Mouse (Mus musculus) C2C12 (cell line): ENCODE data around the gene Plxna4. TPM values are rescaled to one million over a fixed set of nuclear protein-coding genes. Genes with fewer than 3 reads are reported as not detected.

Experiments
- H3K27me3 ChIP-seq: one replicate; pipeline ENCODE4 v1.6.1; 2011; ENCODE audit not compliant: control insufficient read depth, insufficient read depth, insufficient read length
- H3K36me3 ChIP-seq: one replicate; pipeline ENCODE4 v1.6.1; 2011; ENCODE audit not compliant: control insufficient read depth, insufficient read depth
- H3K4me3 ChIP-seq: one replicate; pipeline ENCODE4 v1.5.1; 2011; ENCODE audit warnings: mild to moderate bottlenecking, control low read depth; ENCODE audit not compliant: poor library complexity, insufficient read depth, severe bottlenecking
- H3K79me2 ChIP-seq: one replicate; pipeline ENCODE4 v1.6.1; 2011; ENCODE audit not compliant: control insufficient read depth, insufficient read depth
- H3K79me3 ChIP-seq: one replicate; pipeline ENCODE4 v1.6.1; 2011; ENCODE audit warnings: low read depth, control low read depth
- H3ac ChIP-seq: one replicate; pipeline ENCODE3; 2011; ENCODE audit warnings: low read depth; ENCODE audit not compliant: control insufficient read depth, insufficient read length
- CEBPB ChIP-seq: IDR thresholded peaks from one replicate; pipeline ENCODE4 v1.6.1; 2011; ENCODE audit warnings: low read depth, mild to moderate bottlenecking, control low read depth, moderate library complexity
- CTCF ChIP-seq: IDR thresholded peaks from one replicate; pipeline ENCODE4 v1.5.1; 2011; ENCODE audit not compliant: control insufficient read depth, insufficient read depth, insufficient read length
- FOSL1 ChIP-seq: IDR thresholded peaks from one replicate; pipeline ENCODE4 v1.8.0; 2011; ENCODE audit warnings: mild to moderate bottlenecking, low read length; ENCODE audit not compliant: poor library complexity, insufficient read depth, severe bottlenecking
- MAX ChIP-seq: IDR thresholded peaks from one replicate; pipeline ENCODE4 v1.6.1; 2011; ENCODE audit warnings: mild to moderate bottlenecking, control low read depth
- MYOD1 ChIP-seq: IDR thresholded peaks from one replicate; pipeline ENCODE4 v1.6.1; 2011; ENCODE audit warnings: low read depth; ENCODE audit not compliant: control insufficient read depth, insufficient read length
- MYOG ChIP-seq: IDR thresholded peaks from one replicate; pipeline ENCODE4 v1.6.1; 2011; ENCODE audit not compliant: control insufficient read depth, insufficient read length; ENCODE audit errors: extremely low read depth
- USF1 ChIP-seq: IDR thresholded peaks from one replicate; pipeline ENCODE4 v1.6.1; 2011; ENCODE audit warnings: low read depth, mild to moderate bottlenecking, control low read depth, moderate library complexity
- polyA plus RNA-seq: library from polyadenylated mRNA; unstranded; fragments of >200 nt; fragmentation: generic; extraction: Trizol; gene quantifications from one replicate; pipeline ENCODE4 v1.2.1, GENCODE M21; 2012; ENCODE audit warnings: missing spikeins

The Plxna4 gene
- polyA plus RNA-seq, 1 experiment: 0.19 TPM

DNA sequence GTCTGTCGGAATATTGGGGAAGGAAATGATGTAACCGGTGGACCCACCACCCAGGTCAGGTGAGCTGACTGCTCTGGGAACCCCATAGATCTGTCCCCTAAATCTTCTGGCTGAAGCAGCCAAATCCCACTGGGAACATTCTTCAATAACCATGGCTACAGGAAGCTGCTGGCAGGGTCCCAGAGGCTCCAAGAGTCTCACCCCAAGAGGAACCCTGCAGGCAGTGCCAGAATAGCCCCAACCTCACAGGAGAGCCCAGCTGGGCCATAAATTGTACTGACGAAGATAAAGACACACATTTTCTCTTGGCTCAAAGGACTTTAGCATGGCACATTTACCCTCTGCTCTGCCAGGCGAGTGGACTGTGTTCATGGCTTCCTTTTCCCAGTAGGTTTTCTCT lies 232.4 kb downstream of the Plxna4 start:
- no peaks in the 10 kb centered on the region for H3K27me3 ChIP-seq
- no peaks in the 10 kb centered on the region for H3K79me2 ChIP-seq
- TF ChIP-seq CTCF (no peak), FOSL1 (no peak), CEBPB (no peak), MYOG (no peak), MYOD1 (no peak), USF1 (no peak), MAX (no peak)
- no peak overlapping the region for H3ac ChIP-seq
- H3K79me3 ChIP-seq: no peaks in the 10 kb centered on the region
- H3K4me3 ChIP-seq: no peak overlapping the region
- no peaks in the 10 kb centered on the region for H3K36me3 ChIP-seq

DNA sequence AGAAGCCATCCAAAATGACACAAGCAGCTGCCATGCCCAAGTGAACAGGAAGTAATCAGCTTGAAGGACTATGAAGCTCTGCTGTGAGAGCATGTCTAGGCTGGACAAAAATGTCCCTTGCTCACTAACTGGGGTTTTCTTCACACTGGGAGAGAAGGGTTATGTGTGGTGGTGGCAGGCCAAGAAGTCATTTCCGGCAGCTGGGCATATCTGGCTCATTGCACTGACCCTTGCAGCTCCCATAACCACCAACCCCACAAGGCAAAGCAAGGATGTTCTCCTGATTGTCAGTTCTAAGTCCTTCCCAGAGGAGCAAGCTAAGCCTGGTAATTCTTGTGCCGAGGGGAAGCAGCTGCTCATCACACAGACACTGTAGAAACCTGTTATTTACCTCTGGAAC lies 239.0 kb downstream of the Plxna4 start:
- TF ChIP-seq MAX (no peak), FOSL1 (no peak), MYOD1 (no peak), USF1 (no peak), MYOG (no peak), CTCF (no peak), CEBPB (no peak)

GRCm38 (mm10) chr6:32348126-32348525 lies 239.9 kb downstream of the Plxna4 start:
- H3ac ChIP-seq: no peak overlapping the region
- TF ChIP-seq CEBPB (no peak), MYOD1 (no peak), FOSL1 (no peak), MAX (no peak), MYOG (no peak), CTCF (no peak)
- H3K36me3 ChIP-seq: no peaks in the 10 kb centered on the region
- H3K27me3 ChIP-seq: no peaks in the 10 kb centered on the region
- no peaks in the 10 kb centered on the region for H3K79me3 ChIP-seq
- H3K79me2 ChIP-seq: no peaks in the 10 kb centered on the region
- H3K4me3 ChIP-seq: no peak overlapping the region

More for the DNA sequence above, 239.0 kb downstream of the Plxna4 start:
- no peak overlapping the region for H3K4me3 ChIP-seq
- H3K27me3 ChIP-seq: no peaks in the 10 kb centered on the region
- H3K36me3 ChIP-seq: no peaks in the 10 kb centered on the region
- no peaks in the 10 kb centered on the region for H3K79me3 ChIP-seq
- no peak overlapping the region for H3ac ChIP-seq
- H3K79me2 ChIP-seq: no peaks in the 10 kb centered on the region

DNA sequence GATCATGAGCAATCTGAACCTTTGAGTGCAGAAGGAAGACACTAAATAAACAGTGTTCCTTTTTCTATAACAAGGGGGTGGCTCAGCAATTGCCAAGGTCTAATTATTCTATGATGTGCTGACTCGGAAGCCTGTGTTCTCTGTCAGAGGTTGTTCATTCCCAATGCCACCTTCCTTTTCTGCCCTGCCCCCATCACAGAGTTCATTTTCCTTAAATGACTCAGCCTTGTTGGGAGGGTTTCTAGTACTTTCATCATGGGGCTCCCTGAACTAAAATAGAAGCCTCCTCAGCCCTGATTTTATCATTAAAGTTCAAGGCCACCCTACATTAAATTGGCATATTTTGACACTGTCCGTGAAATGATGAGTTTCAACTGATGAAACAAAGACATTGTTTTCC lies 242.0 kb downstream of the Plxna4 start:
- H3ac ChIP-seq: no peak overlapping the region
- H3K4me3 ChIP-seq: no peak overlapping the region
- H3K36me3 ChIP-seq: no peaks in the 10 kb centered on the region
- no peak for TF ChIP-seq CEBPB
- no peak for TF ChIP-seq CTCF
- TF ChIP-seq FOSL1: no peak
- no peak for TF ChIP-seq MYOG
- TF ChIP-seq MYOD1: no peak
- TF ChIP-seq USF1: no peak
- TF ChIP-seq MAX: no peak
- no peaks in the 10 kb centered on the region for H3K27me3 ChIP-seq
- H3K79me3 ChIP-seq: no peaks in the 10 kb centered on the region
- H3K79me2 ChIP-seq: no peaks in the 10 kb centered on the region

GRCm38 (mm10) chr6:32342727-32343126 lies 245.3 kb downstream of the Plxna4 start:
- Histone ChIP-seq H3K79me3 (no peaks in the 10 kb centered on the region), H3ac (no peak overlapping the region), H3K79me2 (no peaks in the 10 kb centered on the region), H3K4me3 (no peak overlapping the region), H3K36me3 (no peaks in the 10 kb centered on the region), H3K27me3 (no peaks in the 10 kb centered on the region)
- TF ChIP-seq USF1 (no peak), MAX (no peak), CTCF (no peak), MYOG (no peak), MYOD1 (no peak), CEBPB (no peak), FOSL1 (no peak)

DNA sequence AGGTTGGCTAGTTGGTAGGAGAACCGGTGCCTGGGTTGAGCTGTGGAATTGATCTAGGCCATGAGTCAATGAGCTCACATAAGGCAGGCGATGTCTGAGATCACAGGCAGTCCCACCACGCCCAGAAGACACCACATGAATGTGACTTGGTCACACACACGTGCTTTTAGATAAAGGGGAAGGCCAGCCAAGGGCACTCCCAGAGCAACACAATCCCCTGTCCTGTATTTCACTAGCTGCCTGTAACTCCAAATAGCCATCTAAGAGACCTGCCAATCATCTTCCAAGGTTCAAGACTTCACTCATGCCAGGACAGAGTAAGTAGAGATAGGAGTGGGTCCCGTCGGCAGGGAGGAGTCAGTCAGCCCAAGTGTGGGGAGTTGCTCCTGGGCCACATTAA lies 245.7 kb downstream of the Plxna4 start:
- Histone ChIP-seq H3K27me3 (no peaks in the 10 kb centered on the region), H3K36me3 (no peaks in the 10 kb centered on the region), H3ac (no peak overlapping the region), H3K79me3 (no peaks in the 10 kb centered on the region), H3K4me3 (no peak overlapping the region), H3K79me2 (no peaks in the 10 kb centered on the region)
- TF ChIP-seq CTCF: no peak
- no peak for TF ChIP-seq MYOG
- no peak for TF ChIP-seq MAX
- no peak for TF ChIP-seq USF1
- no peak for TF ChIP-seq CEBPB
- TF ChIP-seq MYOD1: no peak
- no peak for TF ChIP-seq FOSL1
